Mouse (Mus musculus): Measurements from ENCODE around the gene Ep300.

The Ep300 gene

GRCm38 (mm10) chr15:81584913-81585745, at the start of gene Ep300:
TSS of gene Ep300 (plus strand) at chr15:81585351.
- DNase-seq (ENCODE audit: low spot score), result peak; percentile 97

GRCm38 (mm10) chr15:81535881-81536351, 49.2 kb upstream of the Ep300 start:
- DNase-seq (ENCODE audit: low spot score), result no peak

GRCm38 (mm10) chr15:81538149-81538548, 47.0 kb upstream of the Ep300 start:
- no peak for DNase-seq (ENCODE audit: low spot score)

- no peak for DNase-seq (ENCODE audit: low spot score)
Measured at GRCm38 (mm10) chr15:81539560-81539959, 45.6 kb upstream of the Ep300 start.

- no peak for DNase-seq (ENCODE audit: low spot score)
Measured at GRCm38 (mm10) chr15:81544916-81545315, 40.2 kb upstream of the Ep300 start.

- no peak for DNase-seq (ENCODE audit: low spot score)
Measured at GRCm38 (mm10) chr15:81545387-81546176, 39.6 kb upstream of the Ep300 start.

- DNase-seq (ENCODE audit: low spot score), result no peak
Measured at GRCm38 (mm10) chr15:81553455-81553854, 31.7 kb upstream of the Ep300 start.

GRCm38 (mm10) chr15:81554558-81555297, 30.4 kb upstream of the Ep300 start:
- DNase-seq (ENCODE audit: low spot score), result no peak

- no peak for DNase-seq (ENCODE audit: low spot score)
Measured at GRCm38 (mm10) chr15:81555986-81556385, 29.2 kb upstream of the Ep300 start.

GRCm38 (mm10) chr15:81561501-81561900, 23.6 kb upstream of the Ep300 start:
- no peak for DNase-seq (ENCODE audit: low spot score)

- DNase-seq (ENCODE audit: low spot score), result no peak
Measured at GRCm38 (mm10) chr15:81561996-81562395, 23.2 kb upstream of the Ep300 start.

- DNase-seq (ENCODE audit: low spot score), result peak; percentile 12
Measured at GRCm38 (mm10) chr15:81562491-81563488, 22.4 kb upstream of the Ep300 start.

GRCm38 (mm10) chr15:81568093-81568492, 17.1 kb upstream of the Ep300 start:
- DNase-seq (ENCODE audit: low spot score), result no peak

- DNase-seq (ENCODE audit: low spot score), result peak; percentile 9
Measured at GRCm38 (mm10) chr15:81568592-81568991, 16.6 kb upstream of the Ep300 start.

GRCm38 (mm10) chr15:81576961-81577360, 8.2 kb upstream of the Ep300 start:
- DNase-seq (ENCODE audit: low spot score), result no peak

GRCm38 (mm10) chr15:81577743-81578165, 7.4 kb upstream of the Ep300 start:
- no peak for DNase-seq (ENCODE audit: low spot score)

GRCm38 (mm10) chr15:81584466-81584865, 685 bp upstream of the Ep300 start:
- no peak for DNase-seq (ENCODE audit: low spot score)

GRCm38 (mm10) chr15:81585746-81586461, 753 bp downstream of the Ep300 start:
- DNase-seq (ENCODE audit: low spot score), result peak; percentile 88

GRCm38 (mm10) chr15:81586466-81586865, 1.3 kb downstream of the Ep300 start:
- peak; percentile 10 for DNase-seq (ENCODE audit: low spot score)

- DNase-seq (ENCODE audit: low spot score), result no peak
Measured at GRCm38 (mm10) chr15:81587686-81588085, 2.5 kb downstream of the Ep300 start.
